Mouse (Mus musculus) ovary, adult 2 months (tissue): Measurements from ENCODE around the gene Cd36. TPM values are rescaled to one million over a fixed set of nuclear protein-coding genes. Genes with fewer than 3 reads are reported as not detected.

Experiments used
- polyA plus RNA-seq: library from polyadenylated mRNA; depleted of rRNA; stranded (reverse); fragments of >200 nt; gene quantifications from 2 replicates; pipeline ENCODE4 v1.2.3, GENCODE M21; 2012; rRNA removed

Gene Cd36
- polyA plus RNA-seq, result 6.4 and 9.2 TPM in 2 replicates

DNA sequence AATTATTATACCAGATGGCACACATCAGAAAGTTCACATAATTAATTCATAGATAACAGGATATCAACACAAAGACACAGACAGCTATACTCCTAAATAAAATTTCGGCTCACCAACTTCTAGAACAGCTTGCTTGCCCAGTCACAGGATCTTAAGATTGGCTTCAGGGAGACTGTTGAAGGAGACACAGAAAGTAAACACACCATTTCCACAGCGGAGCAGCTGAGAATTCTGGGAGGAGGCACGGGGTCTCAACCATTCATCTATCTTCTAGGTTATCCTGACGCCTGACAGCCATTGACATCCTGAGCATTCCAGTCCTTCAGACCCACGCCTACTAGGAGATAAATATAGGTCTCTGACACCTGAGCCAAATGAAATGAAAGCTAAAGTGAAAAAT lies at the start of gene Cd36:
Gene Cd36, minus strand, starts transcription at position 204 of the 400 bp plus-strand sequence.

Other genes with a start within 250 kb of the Cd36 start
- gene Gnat3, start 73.7 kb upstream of the Cd36 start, polyA plus RNA-seq, result not detected in 2 replicates